Mouse (Mus musculus) layer of hippocampus, adult 8-10 months (tissue): ENCODE measurements around the gene Olfr1555-ps1. TPM values are rescaled to one million over a fixed set of nuclear protein-coding genes. Genes with fewer than 3 reads are reported as not detected.
"Not testable (repeated sequence)": the region's sequence is repeated elsewhere in the genome, so short reads cannot be mapped to it uniquely, and the experiment has no call there.

ENCODE experiments used
- DNase-seq, 2 experiments: peaks; one replicate each; pipeline ENCODE4 v3.0.0; 2022; ENCODE audit warnings: low spot score in 2 of 2
- total RNA-seq, 4 experiments: library from RNA; stranded (reverse); gene quantifications; 2 replicates each; pipeline ENCODE4 v1.2.4; 2022

Gene Olfr1555-ps1
- total RNA-seq: not detected

- DNase-seq: not testable (repeated sequence)
These were observed at the start of gene Olfr1555-ps1 for GRCm38 (mm10) chr19:12170062-12170599. Olfr1555-ps1 (minus strand) TSS chr19:12170112.

DNA sequence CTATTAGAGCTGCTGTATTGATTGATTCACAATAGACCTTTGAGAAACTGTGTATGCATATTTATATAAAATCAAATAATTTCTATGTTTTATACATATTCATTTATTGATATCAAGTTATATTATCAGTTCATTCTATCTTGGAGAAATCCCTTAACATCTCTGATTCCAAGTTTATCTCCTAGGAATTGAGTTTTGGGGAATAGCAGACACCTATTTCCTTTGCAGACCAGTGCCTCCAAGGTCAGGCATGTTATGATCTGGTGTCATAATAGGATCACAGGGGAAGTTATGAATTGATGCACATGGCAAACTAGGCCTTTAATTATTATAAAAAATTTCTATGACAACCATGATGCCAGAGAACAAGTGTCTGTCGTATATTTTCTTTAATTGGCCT is 30.4 kb upstream of the Olfr1555-ps1 start, which contains the start of gene Olfr1431:
Gene Olfr1431 (plus strand): TSS at position 301 of the 400 bp plus-strand sequence.
- DNase-seq: no peak

GRCm38 (mm10) chr19:12199076-12199475 is 29.2 kb upstream of the Olfr1555-ps1 start:
- not testable (repeated sequence) for DNase-seq

GRCm38 (mm10) chr19:12175431-12175830 is 5.5 kb upstream of the Olfr1555-ps1 start:
- DNase-seq: not testable (repeated sequence)

DNA sequence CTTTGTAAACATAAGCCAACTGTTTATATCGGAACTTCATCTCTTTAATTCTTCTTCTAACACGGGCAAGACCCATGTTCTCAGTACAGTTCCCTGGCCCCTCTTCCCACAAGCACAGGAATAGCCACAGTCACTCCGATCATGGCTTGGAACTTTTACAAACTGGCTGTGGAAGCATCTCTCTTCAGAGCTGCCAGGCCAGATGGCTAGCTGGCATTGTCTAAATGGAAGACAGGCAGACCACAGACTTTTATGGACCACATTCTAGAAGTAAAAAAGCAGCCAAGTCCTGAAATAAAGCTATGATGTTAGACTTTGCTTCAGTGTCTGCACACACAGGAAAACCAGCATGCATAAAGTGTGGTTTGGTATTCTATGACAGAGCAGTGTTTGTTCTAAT is 24.5 kb downstream of the Olfr1555-ps1 start:
- peak; percentile 23 to 32 for DNase-seq

GRCm38 (mm10) chr19:12143356-12143755 is 26.6 kb downstream of the Olfr1555-ps1 start:
- peak; percentile 70 to 75 for DNase-seq

- DNase-seq: peak in 1 of 2 experiments; percentile 16
These were observed 35.6 kb downstream of the Olfr1555-ps1 start for GRCm38 (mm10) chr19:12134289-12134688.

GRCm38 (mm10) chr19:12123103-12123502 is 46.8 kb downstream of the Olfr1555-ps1 start, which contains the start of gene Olfr76:
Olfr76 (minus strand) TSS chr19:12123203.
- no peak for DNase-seq

GRCm38 (mm10) chr19:12116464-12116863 is 53.4 kb downstream of the Olfr1555-ps1 start:
- no peak for DNase-seq

DNA sequence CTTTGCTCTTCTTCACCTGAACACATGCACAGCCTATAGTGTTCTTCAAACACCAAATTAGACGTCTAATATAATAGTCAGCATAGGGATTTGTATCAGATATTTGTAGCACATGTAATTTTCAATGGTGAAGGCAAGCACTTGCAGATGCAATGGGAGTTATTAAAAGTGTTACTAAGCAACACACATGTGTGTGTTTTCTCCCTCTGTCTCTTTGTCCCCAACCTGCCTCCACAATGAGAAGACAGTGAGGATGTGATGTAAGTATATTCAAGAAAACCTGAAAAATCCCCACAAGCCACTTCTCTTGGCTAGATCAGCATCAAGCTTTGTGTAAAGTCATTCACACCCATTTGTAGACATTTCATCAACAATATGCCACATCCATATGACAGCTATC is 54.1 kb downstream of the Olfr1555-ps1 start, which contains the start of gene Olfr1428:
Gene Olfr1428 (minus strand): TSS at position 101 of the 400 bp plus-strand sequence.
- DNase-seq: no peak

Other genes starting within 250 kb of the Olfr1555-ps1 start
- 10 to 100 TPM; 49.6 to 55.3 (median 53.3) TPM for gene Osbp, start 204.2 kb downstream of the Olfr1555-ps1 start, total RNA-seq
- gene Olfr1423, start 128.8 kb downstream of the Olfr1555-ps1 start, total RNA-seq: not detected
- gene Olfr1424, start 107.4 kb downstream of the Olfr1555-ps1 start, total RNA-seq: not detected
- gene Olfr1425, start 92.4 kb downstream of the Olfr1555-ps1 start, total RNA-seq: not detected
- not detected for gene Olfr1426, start 78.1 kb downstream of the Olfr1555-ps1 start, total RNA-seq
- gene Olfr1427, start 66.8 kb downstream of the Olfr1555-ps1 start, total RNA-seq: not detected
- not detected for gene Olfr1428, start 54.2 kb downstream of the Olfr1555-ps1 start, total RNA-seq
- gene Olfr76, start 46.9 kb downstream of the Olfr1555-ps1 start, total RNA-seq: not detected
- gene Olfr1431, start 30.5 kb upstream of the Olfr1555-ps1 start, total RNA-seq: not detected
- not detected for gene Olfr1432, start 62.5 kb upstream of the Olfr1555-ps1 start, total RNA-seq
- gene Olfr262, start 71.5 kb upstream of the Olfr1555-ps1 start, total RNA-seq: not detected
- gene Olfr235, start 90.9 kb upstream of the Olfr1555-ps1 start, total RNA-seq: not detected
- gene Olfr1434, start 109.7 kb upstream of the Olfr1555-ps1 start, total RNA-seq: not detected
- gene Olfr1436, start 129.0 kb upstream of the Olfr1555-ps1 start, total RNA-seq: not detected
- not detected for gene Olfr1437, start 155.0 kb upstream of the Olfr1555-ps1 start, total RNA-seq
- not detected for gene Olfr1438-ps1, start 165.8 kb upstream of the Olfr1555-ps1 start, total RNA-seq
- gene Olfr1440, start 217.2 kb upstream of the Olfr1555-ps1 start, total RNA-seq: not detected
- not detected for gene Olfr1441, start 247.3 kb upstream of the Olfr1555-ps1 start, total RNA-seq